Mouse (Mus musculus) cerebellum, postnatal 14 days (tissue): ENCODE results near the gene Gm5678.

ENCODE experiments used
- DNase-seq, 2 experiments: peaks; one replicate each; pipeline ENCODE4 v3.0.0; 2021; ENCODE audit warnings: mixed read lengths in 2 of 2

Gene Gm5678

GRCm38 (mm10) chr16:93627761-93628400 lies at the start of gene Gm5678:
Gene Gm5678 (plus strand): TSS chr16:93628097.
- no peak for DNase-seq

- DNase-seq = no peak
These were observed 49.4 kb upstream of the Gm5678 start for GRCm38 (mm10) chr16:93578346-93579005.

- DNase-seq = peak in 1 of 2 experiments; percentile 30
These were observed 46.8 kb upstream of the Gm5678 start for GRCm38 (mm10) chr16:93581125-93581524.

- DNase-seq = no peak
These were observed 42.8 kb upstream of the Gm5678 start for GRCm38 (mm10) chr16:93584976-93585702.

- DNase-seq = no peak
These were observed 42.1 kb upstream of the Gm5678 start for GRCm38 (mm10) chr16:93585703-93586205.

GRCm38 (mm10) chr16:93586382-93586781 lies 41.5 kb upstream of the Gm5678 start:
- no peak for DNase-seq

- DNase-seq = no peak
These were observed 39.6 kb upstream of the Gm5678 start for GRCm38 (mm10) chr16:93588281-93588680.

GRCm38 (mm10) chr16:93590915-93591314 lies 37.0 kb upstream of the Gm5678 start:
- no peak for DNase-seq

- DNase-seq = no peak
These were observed 36.2 kb upstream of the Gm5678 start for GRCm38 (mm10) chr16:93591450-93592430.

- no peak for DNase-seq
These were observed 35.2 kb upstream of the Gm5678 start for GRCm38 (mm10) chr16:93592711-93593110.

- no peak for DNase-seq
These were observed 34.5 kb upstream of the Gm5678 start for GRCm38 (mm10) chr16:93593406-93593805.

GRCm38 (mm10) chr16:93594448-93594847 lies 33.4 kb upstream of the Gm5678 start:
- DNase-seq = no peak

- DNase-seq = no peak
These were observed 32.1 kb upstream of the Gm5678 start for GRCm38 (mm10) chr16:93595766-93596165.

GRCm38 (mm10) chr16:93596807-93597206 lies 31.1 kb upstream of the Gm5678 start:
- DNase-seq = no peak

GRCm38 (mm10) chr16:93597551-93597950 lies 30.3 kb upstream of the Gm5678 start:
- DNase-seq = no peak

GRCm38 (mm10) chr16:93599461-93599860 lies 28.4 kb upstream of the Gm5678 start:
- no peak for DNase-seq

GRCm38 (mm10) chr16:93603439-93604212 lies 24.3 kb upstream of the Gm5678 start, which contains the start of gene Setd4:
Gene Setd4 (minus strand): TSS chr16:93604063.
- DNase-seq = peak; percentile 97

GRCm38 (mm10) chr16:93604481-93604969 lies 23.4 kb upstream of the Gm5678 start:
- DNase-seq = peak; percentile 35 to 47

- DNase-seq = peak in 1 of 2 experiments; percentile 18
These were observed 22.3 kb upstream of the Gm5678 start, which contains the start of gene Cbr1 for GRCm38 (mm10) chr16:93605553-93605952. Gene Cbr1 (plus strand): TSS chr16:93605853.

- peak in 1 of 2 experiments; percentile 4 for DNase-seq
These were observed 21.8 kb upstream of the Gm5678 start for GRCm38 (mm10) chr16:93606146-93606545.

- DNase-seq = peak; percentile 89 to 90
These were observed 20.2 kb upstream of the Gm5678 start for GRCm38 (mm10) chr16:93607669-93608101.
